Mouse (Mus musculus): Measurements from ENCODE around the gene Trmt5.

DNA sequence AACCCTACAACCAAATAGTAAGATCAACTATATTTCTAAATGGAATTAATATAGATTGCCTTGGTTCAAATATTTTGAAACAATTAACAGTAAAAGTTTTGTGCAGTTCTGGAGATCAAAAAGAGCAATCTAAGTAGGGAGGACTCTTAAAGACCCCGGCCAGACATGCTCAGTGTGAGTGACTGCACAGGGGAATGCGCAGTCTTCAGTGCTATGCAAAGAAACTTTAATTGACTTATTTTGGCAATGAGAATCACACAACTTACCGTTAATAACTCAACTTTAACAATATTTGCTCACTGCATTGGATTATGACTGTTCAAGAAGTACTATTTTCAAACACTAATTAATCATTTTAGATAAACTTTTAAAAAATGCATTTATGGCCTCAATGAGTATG is 17.0 kb downstream of the Trmt5 start:
- TF ChIP-seq CTCF (conservative IDR thresholded peaks at IDR 0.05; ENCODE audit: low read length) (no peak), NANOG (IDR thresholded peaks at IDR 0.05; ENCODE audit: borderline replicate concordance, low read length) (no peak), POU5F1 (IDR thresholded peaks at IDR 0.05; ENCODE audit: borderline replicate concordance, low read length) (no peak)
